22 mouse cellular contexts compared by ENCODE assay signal in the genomic region with DNA sequence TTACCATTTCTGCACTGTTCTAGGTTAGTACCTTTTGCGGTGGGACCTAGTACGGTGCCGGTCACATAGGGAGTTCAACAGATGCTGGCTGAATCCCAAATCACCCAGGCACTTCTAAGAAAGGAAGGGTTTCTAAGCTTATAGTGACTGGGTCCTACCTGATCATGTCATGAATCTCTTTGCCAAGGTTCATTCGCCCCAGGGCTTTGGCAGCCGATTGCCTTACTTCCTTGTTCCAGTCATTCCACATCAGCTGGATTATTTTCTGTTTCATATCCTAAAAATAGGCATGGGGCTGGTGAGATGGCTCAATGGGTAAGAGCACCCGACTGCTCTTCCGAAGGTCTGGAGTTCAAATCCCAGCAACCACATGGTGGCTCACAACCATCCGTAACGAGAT. TPM values are rescaled to one million over a fixed set of nuclear protein-coding genes. Genes with fewer than 3 reads are reported as not detected.
"Had no signal": no experiment of that assay in that cellular context is flagged by ENCODE, and none has a peak within 500 bp of the region (broad histone marks: within the 10 kb centered on the region; RNA-seq: fewer than 3 reads in every experiment).

No protein-coding gene starts in this region.

- DNase-seq: lung, adult 18-20 months; lung, embryonic 14.5 days; lung, postnatal 10 days; lung, postnatal 4 days; midbrain, embryonic 14.5 days; right cerebral cortex, adult 18-20 months; right cerebral cortex, postnatal 25 days; right cerebral cortex, postnatal 4 days; spleen, adult 18-20 months; thymus, adult 18-20 months; thymus, postnatal 14 days; thymus, postnatal 36 days had no signal

- ATAC-seq: midbrain, embryonic 16.5 days had no signal

- H3K4me2 ChIP-seq: lung, embryonic 14.5 days; midbrain, embryonic 12.5 days; neural tube, embryonic 13.5 days; neural tube, embryonic 15.5 days had no signal

- H3K9me3 ChIP-seq: midbrain, embryonic 10.5 days; midbrain, embryonic 12.5 days; neural tube, embryonic 13.5 days; neural tube, embryonic 15.5 days had no signal

- H3K27me3 ChIP-seq: midbrain, embryonic 12.5 days; neural tube, embryonic 13.5 days; neural tube, embryonic 15.5 days had no signal

- H3K4me3 ChIP-seq: midbrain, embryonic 10.5 days; midbrain, embryonic 12.5 days; myocyte; neural tube, embryonic 13.5 days; neural tube, embryonic 15.5 days had no signal

- H3K9ac ChIP-seq: lung, embryonic 14.5 days; midbrain, embryonic 12.5 days; neural tube, embryonic 13.5 days; neural tube, embryonic 15.5 days had no signal

- H3K27ac ChIP-seq: midbrain, embryonic 10.5 days; midbrain, embryonic 12.5 days; neural tube, embryonic 13.5 days; neural tube, embryonic 15.5 days had no signal

RNA-seq across cellular contexts. Expression of gene Heatr4, which starts 26.4 kb away (rescaled TPM):
- polyA plus RNA-seq: liver, embryonic 16.5 days; lung, embryonic 14.5 days; lung, embryonic 16.5 days; midbrain, embryonic 10.5 days; midbrain, embryonic 12.5 days; midbrain, embryonic 14.5 days; midbrain, embryonic 16.5 days; myocyte; neural tube, embryonic 11.5 days; neural tube, embryonic 13.5 days; neural tube, embryonic 15.5 days; small intestine, adult 2 months had no signal
